Mouse (Mus musculus) lung, postnatal 0 days (tissue): ENCODE measurements around the gene Fsd2.

Experiments used
- CTCF ChIP-seq: IDR thresholded peaks from 2 replicates; pipeline ENCODE4 v1.5.1; 2016; ENCODE audit warnings: antibody characterized with exemption, mild to moderate bottlenecking
- EP300 ChIP-seq: IDR thresholded peaks from 2 replicates; pipeline ENCODE4 v1.6.1; 2016; ENCODE audit warnings: antibody characterized with exemption, mild to moderate bottlenecking, control low read depth

GRCm38 (mm10) chr7:81606452-81606851, 39.7 kb upstream of the Fsd2 start:
- TF ChIP-seq CTCF: no peak
- TF ChIP-seq EP300: no peak
